Mouse (Mus musculus) ES-E14 (cell line): Measurements from ENCODE around the gene Tmem242.

Experiments
- HCFC1 ChIP-seq: IDR thresholded peaks from 2 replicates; pipeline ENCODE4 v1.6.1; 2012; ENCODE audit warnings: low read length, inconsistent platforms, borderline replicate concordance; ENCODE audit not compliant: insufficient read depth
- ZC3H11A ChIP-seq: IDR thresholded peaks from 2 replicates; pipeline ENCODE4 v1.6.1; 2012; ENCODE audit warnings: low read depth, mild to moderate bottlenecking, inconsistent platforms, low read length, borderline replicate concordance
- ZNF384 ChIP-seq: IDR thresholded peaks from 2 replicates; pipeline ENCODE4 v1.6.1; 2012; ENCODE audit warnings: low read depth, low read length, inconsistent platforms

GRCm38 (mm10) chr17:5472268-5472667 lies 32.2 kb upstream of the Tmem242 start:
- TF ChIP-seq ZC3H11A (no peak), ZNF384 (no peak), HCFC1 (no peak)
